Mouse (Mus musculus): ENCODE measurements around the gene Hoxd11. TPM values are rescaled to one million over a fixed set of nuclear protein-coding genes. Genes with fewer than 3 reads are reported as not detected.

Hoxd11 gene
- total RNA-seq, 2 experiments from 2014 or later = not detected

DNA sequence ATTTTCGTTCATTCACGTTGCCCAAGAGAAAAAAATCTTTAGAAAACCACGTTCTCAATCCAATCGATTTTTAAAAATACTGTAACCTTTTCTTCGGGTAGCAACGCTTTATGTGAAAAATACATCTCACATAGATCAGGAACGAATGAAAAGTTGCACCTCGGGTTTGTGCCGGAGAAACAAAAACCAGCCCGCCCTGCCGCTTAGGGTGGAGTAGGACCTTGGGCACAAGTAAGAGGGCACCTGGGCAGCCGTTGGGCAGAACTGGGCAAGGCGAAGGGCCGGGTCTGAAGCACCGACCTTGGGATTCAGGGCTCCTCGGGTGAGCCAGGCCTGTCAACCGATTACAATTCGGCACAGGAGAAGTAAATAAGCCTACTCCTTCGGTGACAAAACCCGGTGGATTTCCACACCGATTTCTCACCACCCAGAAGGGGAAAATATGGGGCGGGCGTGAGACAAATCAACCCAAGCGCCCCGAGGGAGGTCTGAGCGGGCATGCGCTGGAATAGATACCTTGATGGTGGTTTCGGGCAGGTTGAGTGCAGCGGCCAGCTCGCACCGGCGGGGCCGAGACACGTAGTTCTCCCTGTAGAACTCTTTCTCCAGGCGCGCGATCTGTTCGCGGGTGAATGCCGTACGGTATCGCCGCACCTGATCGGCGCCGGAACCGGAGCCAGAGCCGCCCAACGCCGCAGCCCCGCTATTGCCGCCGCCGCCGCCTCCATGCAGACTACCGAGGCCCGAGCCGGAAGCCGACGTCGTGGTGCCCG, 21.9 kb upstream of the Hoxd11 start:
- peak overlapping the region; percentile 23 for H3K4me3 ChIP-seq
- intact Hi-C loops (cut with DNase I) = no loop called here
- no peak for TF ChIP-seq CTCF (IDR thresholded peaks at IDR 0.05)

DNA sequence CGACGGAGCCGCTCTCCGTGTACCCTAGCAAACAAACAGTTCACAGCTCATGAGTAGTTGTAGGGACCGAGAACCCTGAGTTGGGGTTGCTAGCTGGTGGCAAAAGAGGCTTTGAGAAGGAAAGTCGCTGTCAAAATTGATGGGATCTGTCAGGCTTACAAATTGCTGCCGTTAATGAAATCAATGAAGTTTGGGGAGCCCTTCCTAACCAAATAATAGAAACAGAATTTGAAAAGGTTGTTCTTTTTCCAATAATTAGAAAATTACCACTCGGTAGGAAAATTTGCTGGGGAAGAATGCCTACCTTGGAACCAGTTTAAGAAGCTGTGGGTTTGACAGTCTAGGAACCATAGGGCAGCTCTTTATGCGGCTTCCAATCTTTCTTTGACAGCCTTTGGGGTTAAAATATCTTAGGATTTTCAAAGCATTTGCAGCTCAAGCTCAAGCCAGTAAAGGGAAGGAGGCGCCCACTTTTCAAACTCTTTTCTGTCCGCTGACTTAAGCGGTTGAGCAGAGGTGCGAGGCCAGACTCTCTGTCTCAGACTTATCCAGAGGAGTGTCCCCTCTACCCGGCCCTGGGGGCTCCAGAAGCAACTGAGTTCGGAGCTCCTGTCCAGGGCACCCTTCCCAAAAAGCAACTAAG, 21.2 kb upstream of the Hoxd11 start:
- intact Hi-C loops (cut with DNase I) = no loop called here
- Histone ChIP-seq H3K4me3 (peak overlapping the region; percentile 23), H3K27ac (no peak overlapping the region)
- TF ChIP-seq CTCF (IDR thresholded peaks at IDR 0.05) = no peak
- no peak for DNase-seq

More for the DNA sequence above, 21.9 kb upstream of the Hoxd11 start:
- H3K27ac ChIP-seq = no peak overlapping the region
- DNase-seq = peak; percentile 22

DNA sequence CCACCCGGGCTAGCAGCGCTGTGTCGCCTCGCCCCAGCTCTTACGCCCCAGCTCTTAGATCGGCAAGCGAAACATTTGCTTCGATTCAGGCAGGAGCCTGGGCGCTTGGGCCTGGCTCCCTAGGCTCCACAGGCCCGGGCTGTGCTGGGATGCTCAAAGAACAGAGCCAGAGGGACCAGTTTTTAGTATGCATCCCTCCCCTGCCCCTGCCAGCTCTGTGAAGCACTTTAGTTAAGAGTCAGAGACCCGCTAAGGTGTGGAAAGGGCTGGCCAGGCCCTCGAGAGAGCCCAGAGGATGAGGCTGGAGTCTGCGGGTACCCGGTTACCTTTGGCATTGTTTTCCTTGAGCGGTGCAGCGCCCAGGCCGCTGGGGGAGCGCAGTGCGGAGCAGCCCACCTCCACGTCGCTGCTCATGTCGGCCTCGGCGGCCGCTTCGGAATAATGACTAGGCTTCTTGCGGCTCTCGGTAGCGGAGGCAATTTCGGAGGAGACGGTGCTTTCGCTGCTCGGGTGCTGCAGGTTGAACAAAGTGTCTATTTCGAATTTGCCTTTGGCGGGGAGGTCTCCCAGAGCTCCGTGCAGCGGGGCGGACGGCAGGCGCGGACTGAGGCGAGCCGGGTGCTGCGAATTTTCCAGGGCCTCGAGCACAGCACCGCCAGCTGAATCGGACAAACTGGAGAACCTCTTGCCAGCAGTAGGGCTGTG, 20.5 kb upstream of the Hoxd11 start:
- Histone ChIP-seq H3K4me3 (no peak overlapping the region), H3K27ac (no peak overlapping the region)
- TF ChIP-seq CTCF (IDR thresholded peaks at IDR 0.05) = no peak
- DNase-seq = peak; percentile 17
- intact Hi-C loops (cut with DNase I) = no loop called here

DNA sequence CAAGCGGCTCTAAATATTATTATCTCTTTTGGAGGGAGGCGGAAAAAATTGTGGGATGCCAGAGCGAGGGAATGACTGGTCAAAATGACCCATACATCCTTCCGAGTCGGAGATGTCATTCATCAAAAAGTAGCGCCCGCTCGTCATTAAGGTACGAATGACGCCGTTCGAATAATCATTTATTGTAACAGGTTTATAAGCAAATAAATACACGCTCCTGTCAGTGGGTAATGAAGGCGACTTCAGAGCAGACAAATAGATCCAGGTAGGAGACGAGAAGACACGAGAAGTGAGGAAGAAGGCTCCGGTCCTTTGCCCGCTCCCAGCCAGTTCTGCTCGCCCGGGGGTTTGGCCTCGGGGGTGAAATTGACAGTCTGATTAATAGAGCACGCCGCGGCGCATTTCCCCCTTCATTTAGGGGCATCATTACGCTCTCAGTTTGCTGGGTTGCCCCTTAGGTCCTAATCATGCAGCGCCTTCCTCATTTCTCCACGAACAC, 19.8 kb upstream of the Hoxd11 start, which contains the start of gene Evx2:
Gene Evx2 (minus strand): TSS at position 51 of the 499 bp plus-strand sequence.
- Histone ChIP-seq H3K27ac (no peak within 1 kb of the TSS), H3K4me3 (no peak within 1 kb of the TSS)
- DNase-seq = no peak
- intact Hi-C loops (cut with DNase I) = loop anchor here (5.0 kb wide), 1 partner anchor 82 kb away; the partner anchor contains the start of gene Lnpk
- no peak for TF ChIP-seq CTCF (IDR thresholded peaks at IDR 0.05)

DNA sequence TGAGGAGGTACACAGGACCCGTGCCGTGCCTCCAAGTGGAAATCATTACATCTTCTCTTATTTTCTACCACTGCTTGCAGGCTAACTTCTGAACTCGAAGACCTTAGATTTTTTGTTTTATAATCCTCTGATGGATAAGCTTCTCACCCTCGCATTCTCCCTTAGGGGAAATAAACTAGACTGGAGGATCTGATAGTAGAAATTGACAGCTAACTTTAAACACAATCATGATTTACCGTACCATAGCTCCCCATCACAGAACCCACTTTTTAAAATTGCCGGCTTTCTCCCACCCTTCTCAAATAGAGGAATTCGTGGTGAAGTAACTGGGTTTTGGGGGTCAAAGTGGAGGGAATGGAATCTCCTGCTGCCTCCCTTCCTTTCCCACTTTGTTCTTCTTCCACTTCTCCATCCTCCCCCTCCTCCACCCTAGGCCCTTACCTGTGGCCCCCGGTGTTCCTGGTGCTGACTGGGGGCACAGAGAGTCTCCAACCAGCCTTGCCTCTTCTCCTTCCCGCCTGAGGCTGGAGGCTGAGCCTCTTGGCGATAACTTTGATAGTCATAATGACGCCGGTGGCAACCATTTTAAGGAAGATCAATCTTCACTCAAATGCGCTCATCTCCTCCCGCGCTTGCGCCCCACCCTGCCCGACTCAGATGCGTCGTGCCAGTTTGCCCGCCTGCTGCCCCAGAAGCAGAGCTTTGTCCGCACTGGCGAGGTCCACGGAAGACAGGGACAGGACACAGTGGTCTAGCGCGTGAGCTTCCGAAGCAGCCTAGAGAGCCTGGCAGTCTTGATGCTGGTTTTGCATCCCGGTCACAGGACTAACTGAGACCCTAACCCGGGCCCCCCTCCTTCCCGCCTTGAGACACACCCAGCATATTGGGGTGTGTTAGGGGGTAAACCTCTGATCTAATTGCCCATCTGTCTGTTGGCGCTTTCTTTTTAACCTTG, 18.7 kb upstream of the Hoxd11 start:
- Histone ChIP-seq H3K27ac (no peak overlapping the region), H3K4me3 (no peak overlapping the region)
- TF ChIP-seq CTCF (IDR thresholded peaks at IDR 0.05) = no peak
- intact Hi-C loops (cut with DNase I) = loop anchor here (5.0 kb wide), 1 partner anchor 83 kb away; the partner anchor contains the start of gene Lnpk
- no peak for DNase-seq

DNA sequence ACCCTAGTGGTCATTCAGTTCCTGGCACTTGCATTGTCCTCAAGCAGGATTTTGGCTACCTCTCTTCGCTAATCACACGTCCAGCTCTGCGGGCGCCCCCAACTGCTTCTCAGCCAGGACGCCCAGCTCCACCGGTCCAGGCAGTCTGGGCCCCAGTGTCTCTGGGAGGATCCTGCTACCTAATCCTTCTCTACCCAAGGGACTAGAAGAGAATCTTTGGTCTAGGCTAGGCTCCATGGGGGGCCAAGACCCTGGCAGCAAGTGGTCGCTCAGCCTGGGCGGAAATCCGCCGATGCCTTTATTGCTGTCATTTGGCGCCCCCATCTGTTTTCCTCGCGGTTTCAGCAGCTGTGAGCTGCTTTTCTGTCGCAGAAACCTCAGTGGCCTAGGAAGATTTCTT, 17.7 kb upstream of the Hoxd11 start:
- peak; percentile 61 for TF ChIP-seq CTCF (IDR thresholded peaks at IDR 0.05)
- Histone ChIP-seq H3K27ac (no peak overlapping the region), H3K4me3 (no peak overlapping the region)
- intact Hi-C loops (cut with DNase I) = loop anchor here (2.0 to 5.0 kb wide), 3 partner anchors 84 to 595 kb away; partner anchors contain the start of gene Lnpk
- peak; percentile 48 for DNase-seq

DNA sequence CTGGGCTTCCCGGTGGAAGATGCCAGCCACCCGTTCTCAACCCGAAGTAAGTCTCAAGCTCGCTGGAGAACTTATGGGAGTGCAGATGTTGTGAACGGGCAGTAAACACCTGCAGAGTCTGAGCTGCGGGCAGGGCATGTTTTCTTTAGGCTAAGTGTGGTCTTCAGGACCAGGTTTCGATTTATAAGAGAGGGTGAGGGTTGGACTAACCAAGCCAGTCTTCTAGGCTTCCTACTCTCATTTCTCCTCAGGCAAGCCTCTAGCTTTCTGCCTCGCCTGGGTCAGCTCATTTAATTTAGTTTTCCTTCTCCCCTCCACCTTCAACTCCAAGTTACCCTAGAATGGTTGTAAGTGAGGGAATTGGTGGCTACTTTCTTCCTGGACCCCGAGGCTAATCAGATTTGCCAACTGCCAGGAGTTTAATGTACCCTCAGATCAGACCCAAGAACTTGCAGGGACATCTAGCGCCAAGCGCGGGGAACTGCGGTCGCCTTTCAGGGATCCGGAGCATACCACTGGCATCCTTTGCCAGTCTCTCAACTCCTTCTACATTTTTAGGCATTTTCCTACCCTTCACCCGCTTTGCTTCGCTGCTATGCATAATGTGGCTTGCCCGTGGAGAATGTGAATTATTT, 15.9 kb upstream of the Hoxd11 start:
- Histone ChIP-seq H3K27ac (no peak overlapping the region), H3K4me3 (no peak overlapping the region)
- DNase-seq = peak; percentile 58
- intact Hi-C loops (cut with DNase I) = loop anchor here (2.0 to 5.0 kb wide), 3 partner anchors 86 to 597 kb away; partner anchors contain the start of gene Lnpk
- peak; percentile 80 for TF ChIP-seq CTCF (IDR thresholded peaks at IDR 0.05)

DNA sequence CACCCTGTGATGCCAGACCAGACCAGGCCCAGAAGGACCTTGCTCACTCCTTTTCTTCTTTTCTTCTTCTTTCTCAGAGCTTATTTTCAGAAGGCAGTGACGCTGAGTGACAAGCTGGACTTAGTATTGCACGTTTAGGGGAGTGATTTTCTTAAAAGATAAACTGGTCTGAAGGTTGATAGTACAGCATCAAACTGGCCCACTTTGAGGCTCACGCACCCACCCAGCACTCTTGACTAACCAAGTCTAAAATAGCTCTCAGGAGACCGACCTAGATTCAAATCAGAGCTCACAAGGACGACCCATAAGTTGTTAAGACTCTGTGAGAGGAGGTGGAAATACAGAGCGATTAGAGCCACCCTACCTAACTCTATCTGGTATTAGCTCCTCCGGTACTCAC, 12.9 kb upstream of the Hoxd11 start:
- H3K27ac ChIP-seq = no peak overlapping the region
- no peak for TF ChIP-seq CTCF (IDR thresholded peaks at IDR 0.05)
- no peak overlapping the region for H3K4me3 ChIP-seq
- no peak for DNase-seq
- intact Hi-C loops (cut with DNase I) = no loop called here

DNA sequence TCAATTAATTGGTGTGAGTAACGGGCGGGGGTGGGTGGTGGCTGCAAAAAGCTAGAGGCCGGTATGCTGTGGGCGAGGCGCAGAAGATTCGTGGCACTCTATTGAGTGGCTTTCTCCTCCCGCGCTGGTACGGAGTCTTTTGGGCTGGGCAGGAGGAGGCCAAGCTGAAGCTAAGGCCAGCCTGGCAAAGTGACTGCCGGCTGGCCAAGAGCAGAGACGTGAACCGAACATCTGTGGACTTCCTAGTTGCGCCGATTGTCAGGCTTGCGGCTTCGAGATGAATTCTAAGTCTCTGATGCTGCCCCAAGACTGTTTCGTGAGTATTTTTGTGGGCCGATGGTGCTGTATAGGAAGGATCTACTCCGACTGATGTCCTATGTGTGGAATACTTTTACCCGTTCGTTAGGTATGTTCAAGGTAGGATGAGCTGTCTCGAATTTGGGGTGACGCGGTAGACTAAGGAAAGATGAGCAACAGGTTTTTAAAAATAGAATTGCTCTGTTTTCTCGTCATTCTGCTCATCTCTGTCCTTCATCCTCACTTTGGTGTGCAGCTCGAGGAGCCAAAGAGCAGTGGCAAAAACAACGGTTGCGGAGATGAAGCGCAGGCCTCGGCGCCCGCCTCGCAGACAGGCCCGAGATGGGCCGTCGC, 12.0 kb upstream of the Hoxd11 start:
- no peak overlapping the region for H3K27ac ChIP-seq
- DNase-seq = no peak
- H3K4me3 ChIP-seq = no peak overlapping the region
- no peak for TF ChIP-seq CTCF (IDR thresholded peaks at IDR 0.05)
- intact Hi-C loops (cut with DNase I) = no loop called here

DNA sequence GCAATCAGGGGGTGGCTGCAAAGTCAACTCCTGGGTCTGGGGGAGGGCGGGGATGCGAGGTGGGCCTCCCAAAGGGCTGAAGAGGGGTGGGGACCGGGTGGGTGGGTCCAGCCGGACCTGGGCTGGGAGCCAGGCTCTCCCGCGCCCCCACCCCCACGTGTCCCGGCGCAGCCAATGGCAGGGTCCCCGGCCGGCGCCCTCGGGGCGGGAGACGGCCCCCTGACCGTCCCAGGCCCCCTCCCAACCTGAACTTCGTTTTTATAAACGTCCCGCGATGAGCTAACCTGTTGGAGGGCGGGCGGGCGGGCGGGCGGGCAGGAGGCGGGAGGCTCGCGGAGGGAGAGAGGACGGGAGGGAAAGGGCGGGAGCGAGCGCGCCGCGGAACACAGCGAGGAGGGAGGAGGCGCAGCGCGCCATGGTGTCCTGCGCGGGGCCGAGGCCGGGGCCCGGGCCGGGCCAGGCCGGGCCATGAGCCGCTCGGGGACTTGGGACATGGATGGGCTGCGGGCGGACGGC, 11.5 kb upstream of the Hoxd11 start, which contains the start of gene Hoxd13:
Gene Hoxd13 (plus strand): TSS at position 469 of the 516 bp plus-strand sequence.
- TF ChIP-seq CTCF (IDR thresholded peaks at IDR 0.05) = no peak
- H3K4me3 ChIP-seq = peak within 1 kb of the TSS; percentile 71
- intact Hi-C loops (cut with DNase I) = no loop called here
- H3K27ac ChIP-seq = no peak within 1 kb of the TSS
- DNase-seq = no peak
